Mouse (Mus musculus) limb, embryonic 15.5 days (tissue): Measurements from ENCODE around the gene Tbc1d10b. TPM values are rescaled to one million over a fixed set of nuclear protein-coding genes. Genes with fewer than 3 reads are reported as not detected.

Source experiments
- ATAC-seq: fragments of 200-750 bp; cut with Nextera tagmentation; 2 replicates; pipeline ENCODE4 v1.8.0; 2017; ENCODE audit warnings: low read depth, moderate TSS enrichment; ENCODE audit not compliant: insufficient number of reproducible peaks, low FRiP score, low TSS enrichment
- H3K27ac ChIP-seq: fragments of 300-500 bp; sonication (generic); 2 replicates; pipeline ENCODE4 v1.5.1; 2015; ENCODE audit warnings: moderate library complexity, mild to moderate bottlenecking, inconsistent platforms
- H3K27me3 ChIP-seq: fragments of 300-500 bp; sonication (generic); 2 replicates; pipeline ENCODE4 v1.6.1; 2015; ENCODE audit warnings: inconsistent platforms
- H3K36me3 ChIP-seq: fragments of 300-500 bp; sonication (generic); 2 replicates; pipeline ENCODE4 v1.6.1; 2015; ENCODE audit warnings: inconsistent platforms
- H3K4me1 ChIP-seq: fragments of 300-500 bp; sonication (generic); 2 replicates; pipeline ENCODE4 v1.6.1; 2015; ENCODE audit warnings: inconsistent platforms
- H3K4me2 ChIP-seq: fragments of 300-500 bp; sonication (generic); 2 replicates; pipeline ENCODE4 v1.6.1; 2015; ENCODE audit warnings: mild to moderate bottlenecking, inconsistent platforms
- H3K4me3 ChIP-seq: fragments of 300-500 bp; sonication (generic); 2 replicates; pipeline ENCODE4 v1.5.1; 2015; ENCODE audit warnings: mild to moderate bottlenecking, inconsistent platforms
- H3K9ac ChIP-seq: fragments of 300-500 bp; sonication (generic); 2 replicates; pipeline ENCODE4 v1.6.1; 2015; ENCODE audit warnings: inconsistent platforms
- H3K9me3 ChIP-seq: fragments of 300-500 bp; sonication (generic); 2 replicates; pipeline ENCODE4 v1.6.1; 2016; ENCODE audit warnings: inconsistent platforms
- WGBS: fragments of 180-500 bp; shearing (Covaris S2); methylation state at CpG from one replicate; pipeline ENCODE4 v1.1.7; 2015; 5-methylcytosine and 5-hydroxymethylcytosine counted together
- polyA plus RNA-seq: library from polyadenylated mRNA; unstranded; fragments of >200 nt; fragmentation: Nextera tagmentation; extraction: Ambion mirVana; gene quantifications from 2 replicates; pipeline ENCODE4 v1.2.1, GENCODE M21; 2015

The Tbc1d10b gene
- polyA plus RNA-seq, 1 experiment from 2014 or later, result 25.5 TPM

GRCm38 (mm10) chr7:127211014-127211745 is 2.9 kb upstream of the Tbc1d10b start:
- Histone ChIP-seq H3K4me1 (peaks cover 38% of the 10 kb centered on the region), H3K9ac (no peak overlapping the region), H3K4me2 (no peak overlapping the region), H3K4me3 (no peak overlapping the region), H3K27me3 (no peaks in the 10 kb centered on the region), H3K27ac (no peak overlapping the region; the same call in 1 of the 2 replicates), H3K9me3 (no peaks in the 10 kb centered on the region), H3K36me3 (no peaks in the 10 kb centered on the region; the same call in 1 of the 2 replicates)
- WGBS, result 65% methylated on average over 5 of the region's 5 CpGs
- no peak for ATAC-seq

- no peak overlapping the region for H3K4me2 ChIP-seq
- ATAC-seq, result no peak
- H3K36me3 ChIP-seq, result no peaks in the 10 kb centered on the region; the same call in 1 of the 2 replicates
- H3K27me3 ChIP-seq, result no peaks in the 10 kb centered on the region
- H3K4me3 ChIP-seq, result no peak overlapping the region
- no peaks in the 10 kb centered on the region for H3K9me3 ChIP-seq
- H3K9ac ChIP-seq, result no peak overlapping the region
- H3K27ac ChIP-seq, result no peak overlapping the region
- WGBS, result 81% methylated on average over 4 of the region's 4 CpGs
- H3K4me1 ChIP-seq, result peaks cover 41% of the 10 kb centered on the region
Observed at GRCm38 (mm10) chr7:127210266-127210665, 2.0 kb upstream of the Tbc1d10b start.

GRCm38 (mm10) chr7:127209851-127210250 is 1.6 kb upstream of the Tbc1d10b start:
- peak overlapping the region; percentile 97; the same call in 1 of the 2 replicates for H3K4me3 ChIP-seq

GRCm38 (mm10) chr7:127208553-127209438 is 528 bp upstream of the Tbc1d10b start, which contains the start of gene Mylpf:
Mylpf (plus strand) TSS chr7:127208890.
- 0% methylated on average over 42 of the region's 44 CpGs for WGBS
- Histone ChIP-seq H3K27ac (peak within 1 kb of the TSS; percentile 93), H3K4me2 (peak within 1 kb of the TSS; percentile 83)

More at GRCm38 (mm10) chr7:127209851-127210250, 1.6 kb upstream of the Tbc1d10b start:
- no peaks in the 10 kb centered on the region; the same call in 1 of the 2 replicates for H3K36me3 ChIP-seq
- peak overlapping the region; percentile 79; the same call in 1 of the 2 replicates for H3K4me2 ChIP-seq
- H3K27ac ChIP-seq, result peak overlapping the region; percentile 93; the same call in 1 of the 2 replicates
- H3K9me3 ChIP-seq, result no peaks in the 10 kb centered on the region
- no peak for ATAC-seq
- H3K4me1 ChIP-seq, result peaks cover 41% of the 10 kb centered on the region
- no peak overlapping the region for H3K9ac ChIP-seq
- 82% methylated on average over 5 of the region's 5 CpGs for WGBS
- no peaks in the 10 kb centered on the region for H3K27me3 ChIP-seq

GRCm38 (mm10) chr7:127207374-127208294 is 634 bp downstream of the Tbc1d10b start:
- Histone ChIP-seq H3K36me3 (peaks cover 14% of the 10 kb centered on the region), H3K27ac (peak overlapping the region; percentile 88), H3K9me3 (no peaks in the 10 kb centered on the region), H3K4me1 (peaks cover 27% of the 10 kb centered on the region), H3K4me2 (peak overlapping the region; percentile 83), H3K27me3 (no peaks in the 10 kb centered on the region), H3K9ac (peak overlapping the region; percentile 90), H3K4me3 (peak overlapping the region; percentile 97)
- no peak for ATAC-seq
- WGBS, result under 1% methylated on average over 53 of the region's 53 CpGs

More at GRCm38 (mm10) chr7:127208553-127209438, 528 bp upstream of the Tbc1d10b start, which contains the start of gene Mylpf:
- peaks cover 31% of the 10 kb centered on the region for H3K4me1 ChIP-seq
- H3K27me3 ChIP-seq, result no peaks in the 10 kb centered on the region
- H3K36me3 ChIP-seq, result peaks cover 3% of the 10 kb centered on the region
- H3K9ac ChIP-seq, result peak within 1 kb of the TSS; percentile 90
- H3K9me3 ChIP-seq, result no peaks in the 10 kb centered on the region
- ATAC-seq, result peak; percentile 96
- peak within 1 kb of the TSS; percentile 97 for H3K4me3 ChIP-seq

GRCm38 (mm10) chr7:127206606-127207005 is 1.7 kb downstream of the Tbc1d10b start:
- 42% methylated on average over 2 of the region's 2 CpGs for WGBS
- peak overlapping the region; percentile 90 for H3K9ac ChIP-seq
- H3K36me3 ChIP-seq, result peaks cover 22% of the 10 kb centered on the region
- peaks cover 27% of the 10 kb centered on the region for H3K4me1 ChIP-seq
- no peaks in the 10 kb centered on the region for H3K27me3 ChIP-seq
- H3K4me3 ChIP-seq, result peak overlapping the region; percentile 97
- H3K9me3 ChIP-seq, result no peaks in the 10 kb centered on the region
- no peak for ATAC-seq
- H3K27ac ChIP-seq, result peak overlapping the region; percentile 88; the same call in 1 of the 2 replicates
- H3K4me2 ChIP-seq, result peak overlapping the region; percentile 83

GRCm38 (mm10) chr7:127196484-127196883 is 11.8 kb downstream of the Tbc1d10b start:
- no peaks in the 10 kb centered on the region for H3K27me3 ChIP-seq
- no peak for ATAC-seq
- peak overlapping the region; percentile 70 for H3K9ac ChIP-seq
- H3K4me2 ChIP-seq, result peak overlapping the region; percentile 83
- 59% methylated on average over 11 of the region's 11 CpGs for WGBS
- H3K27ac ChIP-seq, result peak overlapping the region; percentile 94
- no peaks in the 10 kb centered on the region for H3K9me3 ChIP-seq
- H3K4me1 ChIP-seq, result peaks cover 25% of the 10 kb centered on the region
- peaks cover 79% of the 10 kb centered on the region for H3K36me3 ChIP-seq
- H3K4me3 ChIP-seq, result peak overlapping the region; percentile 81

GRCm38 (mm10) chr7:127195544-127196295 is 12.5 kb downstream of the Tbc1d10b start, which contains the start of gene Cd2bp2:
Cd2bp2 (minus strand) TSS chr7:127196050.
- H3K9me3 ChIP-seq, result no peaks in the 10 kb centered on the region
- peak within 1 kb of the TSS; percentile 94 for H3K27ac ChIP-seq
- H3K4me3 ChIP-seq, result peak within 1 kb of the TSS; percentile 81
- H3K9ac ChIP-seq, result peak within 1 kb of the TSS; percentile 70
- under 1% methylated on average over 51 of the region's 51 CpGs for WGBS
- H3K27me3 ChIP-seq, result no peaks in the 10 kb centered on the region
- H3K36me3 ChIP-seq, result peaks cover 76% of the 10 kb centered on the region
- H3K4me2 ChIP-seq, result peak within 1 kb of the TSS; percentile 83
- ATAC-seq, result peak; percentile 96
- peaks cover 25% of the 10 kb centered on the region for H3K4me1 ChIP-seq

- WGBS, result 71% methylated on average over 7 of the region's 7 CpGs
- ATAC-seq, result no peak
- H3K4me3 ChIP-seq, result peak overlapping the region; percentile 81
- H3K4me1 ChIP-seq, result peaks cover 25% of the 10 kb centered on the region
- peak overlapping the region; percentile 61 for H3K9ac ChIP-seq
- peak overlapping the region; percentile 94 for H3K27ac ChIP-seq
- H3K4me2 ChIP-seq, result peak overlapping the region; percentile 83
- H3K27me3 ChIP-seq, result no peaks in the 10 kb centered on the region
- peaks cover 66% of the 10 kb centered on the region for H3K36me3 ChIP-seq
- H3K9me3 ChIP-seq, result no peaks in the 10 kb centered on the region
Observed at GRCm38 (mm10) chr7:127194633-127195029, 13.6 kb downstream of the Tbc1d10b start.

GRCm38 (mm10) chr7:127194011-127194632 is 14.1 kb downstream of the Tbc1d10b start:
- no peak for ATAC-seq
- peaks cover 25% of the 10 kb centered on the region for H3K4me1 ChIP-seq
- H3K9ac ChIP-seq, result no peak overlapping the region
- WGBS, result 92% methylated on average over 17 of the region's 17 CpGs
- no peak overlapping the region for H3K27ac ChIP-seq
- H3K36me3 ChIP-seq, result peaks cover 61% of the 10 kb centered on the region
- H3K4me3 ChIP-seq, result peak overlapping the region; percentile 81
- H3K9me3 ChIP-seq, result no peaks in the 10 kb centered on the region
- H3K27me3 ChIP-seq, result no peaks in the 10 kb centered on the region
- peak overlapping the region; percentile 83 for H3K4me2 ChIP-seq
